Mouse (Mus musculus) kidney, adult 2 months (tissue): ENCODE measurements at regions not wholly inside any gene's neighbourhood (a gene's known extent, or its start where the extent isn't known, plus 50 kb on each side); places are given as distances from the start of the nearest gene placed in this dataset.

ENCODE experiments used
- CTCF ChIP-seq: fragments of 200-500 bp; conservative IDR thresholded peaks from 2 replicates; pipeline ENCODE4 v1.5.1; 2011; ENCODE audit warnings: low read depth, mild to moderate bottlenecking, control low read depth, low read length, moderate library complexity, mixed read lengths; ENCODE audit not compliant: insufficient read depth, insufficient read length
- POLR2A ChIP-seq: fragments of 200-500 bp; IDR thresholded peaks from one replicate; pipeline ENCODE4 v1.6.1; 2011; ENCODE audit warnings: low read depth, low read length, control low read depth

GRCm38 (mm10) chr12:59509175-59509574, 289.6 kb upstream of the Fbxo33 start:
- no peak for TF ChIP-seq CTCF
- TF ChIP-seq POLR2A, result no peak
